Mouse (Mus musculus) CD4-positive helper T cell, adult 2 months (primary cell): ENCODE measurements around the gene Gm10775.

Experiments
- DNase-seq: peaks from one replicate; pipeline ENCODE4 v3.0.0-alpha.2; 2012; ENCODE audit warnings: low read depth, missing footprints, low spot score

The Gm10775 gene

GRCm38 (mm10) chr13:65259239-65259638, at the start of gene Gm10775:
Gm10775 (plus strand) TSS chr13:65259539.
- no peak for DNase-seq

DNA sequence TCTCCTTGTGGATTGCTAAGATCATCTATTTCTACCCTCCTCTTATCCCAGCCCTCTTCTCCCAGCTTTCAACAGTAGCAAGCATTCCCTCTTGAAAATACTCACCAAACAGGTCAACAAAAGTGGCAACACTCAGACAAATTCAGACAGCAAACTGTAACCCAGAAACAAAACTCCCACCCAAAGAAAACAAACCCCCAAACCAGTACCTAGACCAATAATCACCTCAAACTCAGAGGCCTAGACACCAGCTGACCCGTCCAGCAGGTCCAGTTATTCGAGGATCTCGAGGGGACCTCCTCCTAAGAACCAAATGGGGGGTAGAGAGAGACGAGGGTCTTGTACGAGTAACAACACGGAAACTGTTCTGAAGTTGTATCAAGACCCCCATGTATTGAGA, 33.4 kb upstream of the Gm10775 start:
- DNase-seq, result no peak

GRCm38 (mm10) chr13:65226657-65227056, 32.7 kb upstream of the Gm10775 start:
- no peak for DNase-seq

GRCm38 (mm10) chr13:65237211-65237610, 22.1 kb upstream of the Gm10775 start:
- no peak for DNase-seq

- peak; percentile 98 for DNase-seq
These were observed 18.7 kb upstream of the Gm10775 start for GRCm38 (mm10) chr13:65240509-65241098.

DNA sequence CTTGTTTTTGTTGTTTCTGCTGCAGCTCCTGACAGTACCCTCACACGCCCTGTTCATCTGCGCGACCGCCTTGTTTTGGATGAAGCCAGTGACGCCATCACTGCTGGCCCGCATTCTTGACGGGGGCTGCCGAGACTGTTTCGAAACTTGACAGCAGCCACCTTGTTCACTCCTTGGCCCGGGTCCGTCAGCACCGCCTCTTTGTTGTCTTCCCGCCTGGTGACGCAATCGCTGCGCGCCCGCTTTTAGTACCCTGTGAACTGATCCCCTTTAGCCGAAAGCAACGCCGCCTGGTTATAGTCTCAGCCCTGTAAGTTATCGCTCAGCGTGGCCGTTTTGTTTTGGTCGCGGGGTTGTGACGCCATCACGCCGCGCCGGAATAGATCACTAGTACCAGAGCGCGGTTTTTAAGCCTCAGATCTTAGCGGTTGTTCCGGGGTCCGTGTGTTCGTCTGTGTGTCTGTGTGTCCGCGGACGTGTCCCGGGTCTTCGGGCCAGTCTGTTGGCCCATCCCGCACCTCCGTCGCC, 18.2 kb upstream of the Gm10775 start:
- DNase-seq, result peak; percentile 94

- DNase-seq, result peak; percentile 76
These were observed 17.6 kb upstream of the Gm10775 start for GRCm38 (mm10) chr13:65241627-65242318.

DNA sequence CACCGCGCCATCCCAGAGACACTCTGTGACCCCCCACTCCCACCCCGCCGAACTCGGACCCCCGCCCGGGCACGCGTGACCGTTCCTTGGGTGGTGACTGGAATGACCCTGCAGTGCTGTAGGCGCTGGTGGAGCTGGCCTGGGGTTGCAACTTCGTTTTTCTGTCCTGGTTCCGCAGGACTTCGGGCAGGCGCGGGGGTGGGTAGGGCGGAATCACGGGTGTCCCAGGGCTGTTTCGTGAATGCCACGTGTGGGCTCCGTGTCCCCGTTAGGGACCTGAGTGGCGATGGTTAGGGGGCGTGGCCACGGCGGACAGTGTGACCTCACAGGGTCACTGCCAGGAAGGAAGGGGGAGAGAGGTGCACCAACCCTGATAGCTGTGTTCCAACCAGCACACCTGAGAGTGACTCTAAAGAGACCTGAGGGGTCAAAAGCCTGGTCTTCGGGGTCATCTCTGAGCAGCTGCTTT, 17.0 kb upstream of the Gm10775 start:
- peak; percentile 17 for DNase-seq

DNA sequence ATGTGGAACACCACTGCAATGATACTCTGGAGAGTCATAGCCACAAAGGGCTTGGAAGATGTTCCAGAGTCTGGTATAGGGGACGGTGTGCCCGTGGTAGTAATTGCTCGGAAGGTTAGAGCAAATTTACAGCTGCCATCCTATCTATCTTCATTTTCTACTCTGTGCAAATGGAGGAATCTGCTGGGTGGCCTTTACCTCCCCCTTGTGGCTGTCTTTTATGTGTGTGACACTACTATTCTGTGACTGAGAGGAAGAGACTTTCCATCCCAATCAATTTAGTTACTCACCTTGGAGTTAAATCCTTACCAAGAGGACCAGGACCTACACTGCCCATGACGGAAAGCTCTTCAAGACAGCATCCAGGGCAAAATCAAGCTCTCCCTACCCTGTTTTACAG, 16.1 kb upstream of the Gm10775 start:
- DNase-seq, result peak; percentile 46

DNA sequence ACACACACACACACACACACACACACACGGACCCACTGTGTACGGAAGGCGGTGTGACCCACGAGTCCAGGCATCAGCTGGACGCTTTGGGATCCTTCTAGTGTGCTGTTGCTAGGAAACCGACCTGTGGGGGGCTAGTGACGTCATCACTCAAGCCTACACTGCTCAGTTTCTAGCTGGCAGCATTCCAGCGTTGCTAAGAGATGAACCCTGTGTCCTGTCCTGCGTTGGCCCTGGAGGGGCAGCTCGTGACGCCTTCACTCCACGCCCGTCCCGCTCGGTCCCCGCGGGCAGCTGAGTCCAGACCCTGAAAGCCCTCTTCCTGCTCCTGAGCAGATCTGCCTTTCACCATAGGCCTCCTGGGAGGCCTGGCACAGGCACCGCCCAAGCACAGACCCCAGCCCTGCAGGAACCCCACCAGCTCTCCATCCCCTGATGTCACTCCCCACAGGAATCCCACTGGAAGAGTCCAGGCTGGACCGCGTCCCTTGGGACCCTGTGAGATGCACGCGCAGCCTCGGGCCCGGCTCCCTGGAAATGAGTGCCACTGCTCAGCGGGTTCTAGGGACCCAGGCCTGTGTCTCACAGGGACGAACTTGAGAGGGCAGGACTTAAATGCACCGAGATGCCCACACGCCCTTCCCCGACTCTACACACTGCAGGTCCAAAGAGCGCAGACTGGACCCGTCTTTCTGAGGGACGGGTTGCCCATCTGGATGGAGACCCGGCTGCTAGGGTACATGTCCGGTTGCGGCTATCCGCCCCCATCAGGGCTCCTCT, 974 bp upstream of the Gm10775 start:
- no peak for DNase-seq

DNA sequence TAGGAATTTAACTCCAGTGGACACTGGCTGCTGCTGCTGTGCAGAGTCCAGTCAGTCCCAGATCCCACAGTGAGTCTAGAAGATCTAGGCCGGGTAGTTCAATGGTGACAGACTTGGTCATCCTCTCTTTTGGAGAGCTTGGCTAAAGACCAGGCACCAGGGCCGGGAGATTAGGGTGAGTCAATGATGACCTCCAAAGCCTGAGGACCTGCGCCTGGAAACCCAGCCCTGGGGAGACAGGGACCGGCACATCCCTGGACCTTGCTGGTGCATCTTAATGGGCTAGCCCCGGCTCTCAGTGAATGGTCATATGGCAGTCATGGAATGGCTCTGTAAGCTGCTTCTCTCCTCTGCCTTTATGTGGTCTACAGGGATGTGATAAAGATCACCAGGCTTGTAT, 2.7 kb downstream of the Gm10775 start:
- no peak for DNase-seq

- no peak for DNase-seq
These were observed 18.6 kb downstream of the Gm10775 start for GRCm38 (mm10) chr13:65277994-65278382.

GRCm38 (mm10) chr13:65278383-65279341, 19.3 kb downstream of the Gm10775 start, which contains the start of gene Zfp369:
Zfp369 (plus strand) TSS chr13:65278814.
- DNase-seq, result peak; percentile 93

DNA sequence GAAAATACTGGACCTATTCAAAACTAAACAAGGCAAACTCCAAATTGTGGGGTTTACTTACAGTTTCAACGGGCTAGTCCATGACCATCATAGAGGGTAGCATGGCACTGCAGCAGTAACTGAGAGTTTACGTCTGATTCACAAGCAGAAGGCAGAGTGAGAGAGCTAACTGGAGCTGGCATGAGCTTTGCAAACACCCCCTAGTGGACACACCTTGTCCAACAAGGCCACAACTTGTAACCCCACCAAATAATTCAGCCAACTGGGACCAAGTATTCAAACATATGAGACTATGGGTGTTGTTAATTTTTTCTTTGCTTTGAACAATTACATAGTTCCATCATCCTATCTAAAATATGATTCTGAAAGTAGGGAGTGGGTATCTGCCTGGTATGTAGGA, 27.4 kb downstream of the Gm10775 start:
- DNase-seq, result no peak

DNA sequence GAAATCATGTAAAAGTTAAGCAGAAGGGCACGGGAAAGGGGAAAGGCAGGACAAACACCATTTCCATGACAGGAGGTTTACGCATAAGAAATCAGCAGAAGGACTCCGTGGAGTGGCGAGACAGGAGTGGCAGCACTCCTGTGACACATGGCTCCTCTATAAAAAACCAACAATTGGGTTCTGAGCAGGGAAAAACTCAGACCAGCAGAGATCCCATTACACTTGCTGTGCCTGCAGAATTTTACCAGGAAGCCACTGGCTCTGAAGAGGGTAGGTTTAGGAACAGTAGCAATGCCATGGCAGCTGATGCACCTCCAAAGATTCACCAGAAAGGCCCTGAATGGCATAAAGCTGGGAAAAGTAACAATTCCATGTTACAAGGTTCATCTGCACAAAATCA, 37.0 kb downstream of the Gm10775 start:
- no peak for DNase-seq
